Mouse (Mus musculus): ENCODE data around the gene Fkbp7. TPM values are rescaled to one million over a fixed set of nuclear protein-coding genes. Genes with fewer than 3 reads are reported as not detected.

Fkbp7 gene
- polyA plus RNA-seq, 1 experiment from 2014 or later: 81.9 TPM

- ATAC-seq (ENCODE audit: insufficient read depth, low FRiP score): peak; percentile 81
Observed at GRCm38 (mm10) chr2:76674725-76675427, 2.0 kb upstream of the Fkbp7 start, which contains the start of gene Plekha3. Gene Plekha3, plus strand, starts transcription at chr2:76675281.

GRCm38 (mm10) chr2:76673472-76674081, 661 bp upstream of the Fkbp7 start:
- 44% methylated on average over 7 of the region's 7 CpGs for WGBS
- no peak for ATAC-seq (ENCODE audit: insufficient read depth, low FRiP score)
- no peaks in the 10 kb centered on the region for H3K36me3 ChIP-seq (ENCODE audit: control insufficient read depth, insufficient read depth, low read length)

More at GRCm38 (mm10) chr2:76674725-76675427, 2.0 kb upstream of the Fkbp7 start, which contains the start of gene Plekha3:
- H3K4me1 ChIP-seq (ENCODE audit: control insufficient read depth, insufficient read depth, low read length): peaks cover 11% of the 10 kb centered on the region
- H3K9ac ChIP-seq (ENCODE audit: low read length): peak within 1 kb of the TSS; percentile 95
- 5% methylated on average over 45 of the region's 52 CpGs for WGBS
- peak within 1 kb of the TSS; percentile 79 for H3K27ac ChIP-seq (ENCODE audit: low read length)
- no peaks in the 10 kb centered on the region for H3K27me3 ChIP-seq (ENCODE audit: control insufficient read depth, insufficient read depth, low read length)
- no peaks in the 10 kb centered on the region for H3K9me3 ChIP-seq (replicated peaks; ENCODE audit: control insufficient read depth, low read length)
- peak within 1 kb of the TSS; percentile 89 for H3K4me3 ChIP-seq (replicated peaks; ENCODE audit: low read length)
- peak within 1 kb of the TSS; percentile 73 for H3K4me2 ChIP-seq (ENCODE audit: low read depth, low read length)
- H3K36me3 ChIP-seq (ENCODE audit: control insufficient read depth, insufficient read depth, low read length): no peaks in the 10 kb centered on the region

GRCm38 (mm10) chr2:76672134-76672745, 676 bp downstream of the Fkbp7 start:
- H3K9me3 ChIP-seq (replicated peaks; ENCODE audit: control insufficient read depth, low read length): no peaks in the 10 kb centered on the region
- peak overlapping the region; percentile 92 for H3K27ac ChIP-seq (ENCODE audit: low read length)
- H3K27me3 ChIP-seq (ENCODE audit: control insufficient read depth, insufficient read depth, low read length): no peaks in the 10 kb centered on the region
- H3K4me1 ChIP-seq (ENCODE audit: control insufficient read depth, insufficient read depth, low read length): peaks cover 11% of the 10 kb centered on the region
- peak overlapping the region; percentile 79 for H3K4me2 ChIP-seq (ENCODE audit: low read depth, low read length)
- peak overlapping the region; percentile 85 for H3K9ac ChIP-seq (ENCODE audit: low read length)
- H3K4me3 ChIP-seq (replicated peaks; ENCODE audit: low read length): peak overlapping the region; percentile 63
- no peaks in the 10 kb centered on the region for H3K36me3 ChIP-seq (ENCODE audit: control insufficient read depth, insufficient read depth, low read length)
- no peak for ATAC-seq (ENCODE audit: insufficient read depth, low FRiP score)
- WGBS: 9% methylated on average over 9 of the region's 9 CpGs

More at GRCm38 (mm10) chr2:76673472-76674081, 661 bp upstream of the Fkbp7 start:
- Histone ChIP-seq H3K4me3 (replicated peaks; ENCODE audit: low read length) (peak overlapping the region; percentile 63), H3K27ac (ENCODE audit: low read length) (peak overlapping the region; percentile 92), H3K4me1 (ENCODE audit: control insufficient read depth, insufficient read depth, low read length) (peaks cover 11% of the 10 kb centered on the region), H3K9me3 (replicated peaks; ENCODE audit: control insufficient read depth, low read length) (no peaks in the 10 kb centered on the region), H3K27me3 (ENCODE audit: control insufficient read depth, insufficient read depth, low read length) (no peaks in the 10 kb centered on the region), H3K9ac (ENCODE audit: low read length) (peak overlapping the region; percentile 85; the same call in 1 of the 2 replicates), H3K4me2 (ENCODE audit: low read depth, low read length) (peak overlapping the region; percentile 79)

DNA sequence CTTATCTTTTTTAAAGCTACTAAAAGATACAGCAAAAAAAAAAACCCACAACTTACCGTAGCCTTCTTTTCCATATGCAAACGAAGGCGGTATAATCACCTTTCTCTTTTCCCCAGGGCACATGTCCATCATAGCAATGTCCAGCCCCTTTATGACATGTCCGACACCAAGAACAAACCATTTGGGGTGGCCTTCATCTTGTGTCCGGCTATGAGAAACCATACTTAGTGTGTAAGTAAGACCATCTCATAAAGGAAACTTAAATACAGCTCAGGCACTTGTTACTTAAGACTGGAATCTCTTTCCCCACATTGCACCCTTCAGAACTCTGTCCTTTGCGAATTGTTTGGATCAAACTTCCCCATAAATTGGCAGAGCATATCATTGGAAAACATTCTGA, 1.3 kb downstream of the Fkbp7 start:
- no peak for ATAC-seq (ENCODE audit: insufficient read depth, low FRiP score)
- Histone ChIP-seq H3K36me3 (ENCODE audit: control insufficient read depth, insufficient read depth, low read length) (no peaks in the 10 kb centered on the region), H3K9me3 (replicated peaks; ENCODE audit: control insufficient read depth, low read length) (no peaks in the 10 kb centered on the region), H3K4me3 (replicated peaks; ENCODE audit: low read length) (peak overlapping the region; percentile 63), H3K27ac (ENCODE audit: low read length) (0 out of 2 replicates have a peak overlapping the region, but pooled peaks have one; percentile 92), H3K4me2 (ENCODE audit: low read depth, low read length) (peak overlapping the region; percentile 79), H3K9ac (ENCODE audit: low read length) (peak overlapping the region; percentile 85; the same call in 1 of the 2 replicates), H3K4me1 (ENCODE audit: control insufficient read depth, insufficient read depth, low read length) (peaks cover 8% of the 10 kb centered on the region), H3K27me3 (ENCODE audit: control insufficient read depth, insufficient read depth, low read length) (no peaks in the 10 kb centered on the region)
- WGBS: 75% methylated on average over 6 of the region's 6 CpGs

DNA sequence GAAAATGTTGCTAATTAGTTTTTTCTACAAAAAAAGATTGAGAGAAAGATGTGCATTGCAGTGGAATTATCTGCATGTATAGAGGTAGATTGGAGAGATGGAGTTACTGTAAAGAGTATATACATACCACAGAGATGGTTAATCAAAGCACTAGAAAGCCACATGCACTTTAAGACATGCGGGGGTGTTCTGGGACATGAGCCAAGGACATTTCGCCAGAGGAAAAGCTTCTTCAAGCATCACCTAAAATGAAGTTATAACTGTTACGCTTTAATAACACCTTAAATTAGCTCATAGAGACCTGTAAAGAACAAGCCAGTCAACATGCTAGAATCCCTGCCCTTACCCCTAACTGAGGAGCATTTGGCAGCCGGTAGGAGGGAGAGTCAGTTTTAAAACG, 5.7 kb downstream of the Fkbp7 start:
- 74% methylated on average over 5 of the region's 5 CpGs for WGBS
- Histone ChIP-seq H3K4me2 (ENCODE audit: low read depth, low read length) (no peak overlapping the region), H3K9me3 (replicated peaks; ENCODE audit: control insufficient read depth, low read length) (no peaks in the 10 kb centered on the region), H3K4me3 (replicated peaks; ENCODE audit: low read length) (no peak overlapping the region), H3K4me1 (ENCODE audit: control insufficient read depth, insufficient read depth, low read length) (no peaks in the 10 kb centered on the region), H3K36me3 (ENCODE audit: control insufficient read depth, insufficient read depth, low read length) (no peaks in the 10 kb centered on the region), H3K9ac (ENCODE audit: low read length) (no peak overlapping the region), H3K27ac (ENCODE audit: low read length) (no peak overlapping the region), H3K27me3 (ENCODE audit: control insufficient read depth, insufficient read depth, low read length) (no peaks in the 10 kb centered on the region)
- no peak for ATAC-seq (ENCODE audit: insufficient read depth, low FRiP score)

DNA sequence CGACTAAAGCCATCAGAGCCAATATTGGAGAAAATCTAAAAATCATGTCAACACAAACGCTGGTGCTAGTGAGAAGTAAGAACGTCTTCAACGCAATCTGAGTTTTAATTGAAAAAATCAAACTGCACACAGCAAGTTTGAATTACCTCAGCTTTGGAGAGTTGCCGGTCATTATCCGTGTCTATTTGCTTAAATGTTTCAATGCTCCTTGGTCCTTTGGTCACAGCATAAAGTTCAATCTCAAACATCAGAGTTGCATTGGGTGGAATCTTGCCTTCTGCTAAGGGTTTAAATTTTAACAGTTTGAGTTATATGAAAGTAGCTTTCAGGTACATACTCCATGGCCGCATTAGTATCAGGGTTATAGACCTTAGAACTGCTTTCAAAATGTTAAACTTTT, 7.4 kb downstream of the Fkbp7 start:
- no peak for ATAC-seq (ENCODE audit: insufficient read depth, low FRiP score)
- Histone ChIP-seq H3K36me3 (ENCODE audit: control insufficient read depth, insufficient read depth, low read length) (no peaks in the 10 kb centered on the region), H3K27me3 (ENCODE audit: control insufficient read depth, insufficient read depth, low read length) (no peaks in the 10 kb centered on the region), H3K4me2 (ENCODE audit: low read depth, low read length) (no peak overlapping the region), H3K4me1 (ENCODE audit: control insufficient read depth, insufficient read depth, low read length) (no peaks in the 10 kb centered on the region), H3K4me3 (replicated peaks; ENCODE audit: low read length) (no peak overlapping the region), H3K9me3 (replicated peaks; ENCODE audit: control insufficient read depth, low read length) (no peaks in the 10 kb centered on the region), H3K27ac (ENCODE audit: low read length) (no peak overlapping the region), H3K9ac (ENCODE audit: low read length) (no peak overlapping the region)
- WGBS: 96% methylated on average over 7 of the region's 7 CpGs

DNA sequence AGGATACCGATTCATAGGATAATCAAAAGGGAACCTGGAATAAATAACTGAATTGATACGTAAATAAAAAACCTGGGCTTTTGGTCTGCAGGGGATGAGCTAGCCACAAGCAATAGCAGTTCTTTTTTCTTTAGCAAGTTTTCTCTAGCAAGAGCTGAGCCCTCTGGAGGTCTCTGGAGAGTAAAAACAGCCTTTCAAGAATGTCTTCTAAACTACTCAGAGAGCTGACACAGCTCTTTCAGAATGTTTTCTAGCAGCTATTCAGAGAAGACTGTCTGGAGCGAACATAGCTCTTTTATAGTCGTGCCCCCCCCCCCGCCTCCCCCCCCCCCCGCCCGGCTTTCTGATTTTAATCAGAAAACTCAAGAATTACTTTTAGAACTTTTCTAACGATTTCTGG, 13.5 kb downstream of the Fkbp7 start:
- H3K36me3 ChIP-seq (ENCODE audit: control insufficient read depth, insufficient read depth, low read length): no peaks in the 10 kb centered on the region
- no peaks in the 10 kb centered on the region for H3K9me3 ChIP-seq (replicated peaks; ENCODE audit: control insufficient read depth, low read length)
- no peak overlapping the region for H3K4me2 ChIP-seq (ENCODE audit: low read depth, low read length)
- no peak for ATAC-seq (ENCODE audit: insufficient read depth, low FRiP score)
- no peak overlapping the region for H3K27ac ChIP-seq (ENCODE audit: low read length)
- no peaks in the 10 kb centered on the region for H3K4me1 ChIP-seq (ENCODE audit: control insufficient read depth, insufficient read depth, low read length)
- no peak overlapping the region for H3K9ac ChIP-seq (ENCODE audit: low read length)
- no peak overlapping the region for H3K4me3 ChIP-seq (replicated peaks; ENCODE audit: low read length)
- no peaks in the 10 kb centered on the region for H3K27me3 ChIP-seq (ENCODE audit: control insufficient read depth, insufficient read depth, low read length)
- WGBS: 52% methylated on average over 7 of the region's 8 CpGs

GRCm38 (mm10) chr2:76658551-76658950, 14.4 kb downstream of the Fkbp7 start:
- no peak overlapping the region for H3K4me3 ChIP-seq (replicated peaks; ENCODE audit: low read length)
- 75% methylated on average over 13 of the region's 13 CpGs for WGBS

GRCm38 (mm10) chr2:76655982-76656381, 16.9 kb downstream of the Fkbp7 start:
- no peak overlapping the region for H3K9ac ChIP-seq (ENCODE audit: low read length)
- H3K4me1 ChIP-seq (ENCODE audit: control insufficient read depth, insufficient read depth, low read length): no peaks in the 10 kb centered on the region
- 9% methylated on average over 1 of the region's 1 CpGs for WGBS
- no peaks in the 10 kb centered on the region for H3K27me3 ChIP-seq (ENCODE audit: control insufficient read depth, insufficient read depth, low read length)
- H3K4me3 ChIP-seq (replicated peaks; ENCODE audit: low read length): no peak overlapping the region
- ATAC-seq (ENCODE audit: insufficient read depth, low FRiP score): no peak
- H3K36me3 ChIP-seq (ENCODE audit: control insufficient read depth, insufficient read depth, low read length): no peaks in the 10 kb centered on the region
- H3K4me2 ChIP-seq (ENCODE audit: low read depth, low read length): no peak overlapping the region
- H3K27ac ChIP-seq (ENCODE audit: low read length): no peak overlapping the region
- no peaks in the 10 kb centered on the region for H3K9me3 ChIP-seq (replicated peaks; ENCODE audit: control insufficient read depth, low read length)

More at GRCm38 (mm10) chr2:76658551-76658950, 14.4 kb downstream of the Fkbp7 start:
- Histone ChIP-seq H3K4me2 (ENCODE audit: low read depth, low read length) (no peak overlapping the region), H3K4me1 (ENCODE audit: control insufficient read depth, insufficient read depth, low read length) (no peaks in the 10 kb centered on the region), H3K36me3 (ENCODE audit: control insufficient read depth, insufficient read depth, low read length) (no peaks in the 10 kb centered on the region), H3K9me3 (replicated peaks; ENCODE audit: control insufficient read depth, low read length) (no peaks in the 10 kb centered on the region), H3K9ac (ENCODE audit: low read length) (no peak overlapping the region), H3K27me3 (ENCODE audit: control insufficient read depth, insufficient read depth, low read length) (no peaks in the 10 kb centered on the region), H3K27ac (ENCODE audit: low read length) (no peak overlapping the region)
- no peak for ATAC-seq (ENCODE audit: insufficient read depth, low FRiP score)

Data from stomach, embryonic 16.5 days (tissue).